Mouse (Mus musculus): ENCODE data around the gene Tnik.

- TF ChIP-seq GATA1 (IDR thresholded peaks at IDR 0.05; ENCODE audit: borderline replicate concordance, low read length): no peak
- no peak for TF ChIP-seq FLI1 (IDR thresholded peaks at IDR 0.05; ENCODE audit: low read length)
These were observed 71.5 kb downstream of the Tnik start for GRCm38 (mm10) chr3:28334547-28334946.
